Mouse (Mus musculus) megakaryocyte, embryonic 14.5 days (primary cell): ENCODE results near the gene Ddx55.

Source experiments
- FLI1 ChIP-seq: IDR thresholded peaks from 2 replicates; pipeline ENCODE4 v1.6.1; 2012; ENCODE audit warnings: low read length, inconsistent platforms, mixed read lengths
- GATA1 ChIP-seq: IDR thresholded peaks from 3 replicates; pipeline ENCODE4 v1.6.1; 2012; ENCODE audit warnings: mixed read lengths, low read length, inconsistent platforms, borderline replicate concordance

DNA sequence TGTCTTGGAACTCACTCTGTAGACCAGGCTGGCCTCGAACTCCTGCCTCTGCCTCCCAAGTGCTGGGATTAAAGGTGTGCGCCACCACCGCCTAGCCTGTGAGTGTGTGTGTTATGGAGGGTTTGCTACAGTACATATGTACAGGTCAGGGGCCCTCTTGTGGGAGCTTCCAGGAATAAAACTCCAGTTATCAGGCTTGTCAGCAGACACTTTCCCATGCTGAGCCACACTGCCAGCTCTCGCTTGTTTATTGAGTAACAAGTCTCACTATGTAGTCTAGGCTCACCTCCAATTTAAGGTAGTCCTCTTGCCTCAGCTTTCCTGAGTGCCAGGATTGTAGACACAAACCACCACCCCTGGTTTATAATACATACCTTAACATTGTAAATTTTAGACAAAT lies 51.6 kb downstream of the Ddx55 start:
- no peak for TF ChIP-seq GATA1
- no peak for TF ChIP-seq FLI1
